Mouse (Mus musculus) kidney, adult 8-10 months (tissue): ENCODE data around the gene Zmat5.

ENCODE experiments used
- DNase-seq, 2 experiments: peaks; one replicate each; pipeline ENCODE4 v3.0.0; 2022

The Zmat5 gene

DNA sequence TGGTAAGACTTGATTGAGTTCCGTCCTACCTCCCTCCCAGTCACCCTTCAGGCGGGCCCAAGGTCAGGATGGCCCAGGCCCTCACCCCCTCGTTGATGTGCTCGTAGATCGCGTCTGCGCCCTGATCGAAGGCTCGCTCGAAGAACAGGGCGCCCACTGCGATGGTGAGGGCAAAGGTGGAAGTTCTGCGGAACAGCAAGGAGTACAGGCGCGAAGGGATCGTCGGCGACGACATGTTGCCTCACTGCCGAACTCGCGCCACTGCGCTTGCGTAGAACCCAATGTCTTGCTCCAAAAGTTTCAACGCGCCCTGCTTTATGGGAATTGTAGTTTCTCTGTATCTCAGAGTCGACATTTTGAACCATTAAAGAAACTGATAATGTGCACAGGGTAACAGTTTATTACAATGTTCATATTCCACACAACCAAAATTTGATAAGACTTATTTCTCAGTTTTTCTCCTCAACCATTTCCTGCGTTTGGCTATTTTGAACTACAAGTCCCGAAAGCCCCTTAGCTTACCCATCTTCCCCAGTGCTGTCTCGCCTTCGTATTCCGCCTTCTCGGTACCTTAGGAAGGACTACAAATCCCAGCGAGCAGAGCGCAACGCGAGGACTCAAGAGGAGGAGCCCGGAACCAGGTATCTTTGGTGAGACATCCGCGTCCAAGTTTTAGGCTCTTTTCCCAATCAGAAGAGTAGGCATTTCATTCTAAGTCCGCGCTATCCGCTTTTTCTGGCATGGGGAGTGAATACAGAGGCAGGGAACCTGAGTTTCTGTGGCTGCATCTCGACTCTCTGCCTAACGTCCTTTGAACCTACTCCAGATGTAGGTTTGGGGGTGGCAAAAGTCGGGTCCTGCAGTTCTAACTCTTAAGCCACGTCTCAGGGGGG is at the start of gene Zmat5, which contains the start of gene Uqcr10:
Gene Zmat5 (plus strand): TSS at position 607 of the 893 bp plus-strand sequence.
Gene Uqcr10 (minus strand): TSS at position 271 of the 893 bp plus-strand sequence.
- DNase-seq, result peak; percentile 92 to 94

DNA sequence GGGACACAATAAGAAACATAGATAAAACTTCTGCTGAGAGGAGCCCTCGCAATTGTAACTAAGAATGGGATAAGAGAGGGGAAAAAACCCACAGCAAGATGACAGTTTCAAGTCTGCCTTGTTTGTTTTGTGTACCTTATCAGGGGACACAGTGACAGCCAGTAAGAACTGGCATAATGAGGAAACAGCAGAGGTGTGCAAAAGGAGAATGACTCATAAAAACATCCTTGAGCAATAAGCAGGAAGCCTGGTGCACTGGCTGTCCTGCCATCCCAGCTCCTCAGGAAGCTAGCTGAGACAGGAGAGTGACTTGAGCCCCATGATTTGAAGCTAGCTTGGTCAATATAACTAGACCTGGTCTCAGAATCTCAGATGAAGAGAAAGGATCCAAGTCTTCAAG is 44.7 kb upstream of the Zmat5 start:
- DNase-seq, result no peak

DNA sequence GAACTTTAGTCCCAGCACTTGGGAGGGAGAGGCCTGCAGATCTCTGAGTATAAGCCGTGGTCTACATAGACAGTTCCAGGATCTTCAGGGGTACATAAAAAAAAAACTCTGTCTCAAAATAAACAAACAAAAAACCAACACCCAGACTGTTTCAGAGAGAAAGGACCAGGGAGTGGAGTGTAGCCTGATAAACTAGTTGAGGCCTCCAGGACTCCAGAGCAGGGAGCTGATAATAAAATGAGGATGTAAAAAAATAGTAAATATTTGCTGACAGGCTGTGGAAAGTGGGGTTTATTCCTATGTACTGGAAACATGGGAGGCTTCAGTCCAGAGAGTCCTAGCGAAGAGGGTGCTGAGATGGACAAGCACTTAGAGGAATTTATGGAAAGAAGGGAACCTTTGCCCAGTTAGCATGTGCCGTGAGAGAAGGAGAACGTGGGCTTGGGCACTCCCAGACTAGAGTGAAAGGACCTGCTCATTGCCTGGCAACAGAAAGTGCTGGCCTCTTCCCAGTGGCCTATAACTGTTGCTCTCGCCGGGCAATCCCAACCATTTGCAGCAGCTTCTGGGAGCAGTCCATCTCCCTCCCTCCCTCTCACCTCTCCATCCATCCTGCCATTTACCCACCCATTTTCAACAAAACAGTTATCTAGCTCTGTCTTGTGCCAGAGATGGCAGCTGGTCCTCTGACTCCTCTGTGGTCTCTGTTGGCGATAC is 44.0 kb upstream of the Zmat5 start:
- DNase-seq, result peak in 1 of 2 experiments; percentile 5

DNA sequence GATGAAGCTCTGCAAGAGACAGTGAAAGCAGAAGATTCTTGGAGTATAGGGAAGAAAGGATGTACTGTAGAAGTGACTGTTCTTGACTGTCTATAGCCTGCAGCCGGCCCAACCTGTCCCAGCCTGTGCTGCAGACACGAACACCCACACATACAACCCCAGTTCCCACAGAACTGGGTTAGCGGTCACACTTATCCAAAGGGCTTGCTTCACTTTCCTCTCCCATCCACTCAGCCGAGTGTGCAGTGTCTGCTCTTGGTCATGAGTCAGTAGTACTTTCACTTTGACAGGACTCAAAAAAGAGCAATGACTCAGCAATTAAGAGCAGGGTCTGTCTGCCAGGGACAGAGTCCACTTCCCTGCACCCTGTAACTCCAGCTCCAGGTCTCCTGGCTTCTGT is 43.2 kb upstream of the Zmat5 start:
- DNase-seq, result peak; percentile 29 to 55

DNA sequence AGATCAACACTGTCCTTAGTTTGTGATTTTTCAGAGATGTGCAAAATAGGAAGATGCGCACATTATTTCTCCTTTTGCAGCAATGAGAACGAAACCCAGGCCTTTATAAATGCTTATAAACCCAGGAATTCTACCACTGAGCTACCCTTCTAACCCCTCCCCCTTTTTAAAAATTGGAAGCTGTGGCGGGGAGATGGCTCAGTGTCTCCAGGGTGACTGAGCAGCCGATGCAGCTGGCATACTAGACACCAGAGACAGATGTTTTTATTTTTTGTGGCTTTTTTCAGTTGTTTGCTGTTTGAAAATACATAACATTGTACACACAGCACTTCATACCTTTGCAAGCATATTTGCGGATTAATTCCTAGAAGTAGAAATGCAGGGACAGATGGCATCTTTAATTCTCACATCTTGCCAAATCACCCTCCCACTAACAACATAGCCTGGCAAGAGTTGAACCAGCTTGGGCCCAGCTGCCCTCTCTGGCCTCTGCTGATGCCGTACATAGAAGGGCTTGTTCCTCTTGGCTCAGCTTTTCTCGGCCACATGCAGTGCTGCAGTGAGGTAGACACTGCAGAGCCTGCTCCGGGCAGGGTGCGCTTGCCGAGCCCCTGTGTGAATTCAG is 42.5 kb upstream of the Zmat5 start:
- no peak for DNase-seq

DNA sequence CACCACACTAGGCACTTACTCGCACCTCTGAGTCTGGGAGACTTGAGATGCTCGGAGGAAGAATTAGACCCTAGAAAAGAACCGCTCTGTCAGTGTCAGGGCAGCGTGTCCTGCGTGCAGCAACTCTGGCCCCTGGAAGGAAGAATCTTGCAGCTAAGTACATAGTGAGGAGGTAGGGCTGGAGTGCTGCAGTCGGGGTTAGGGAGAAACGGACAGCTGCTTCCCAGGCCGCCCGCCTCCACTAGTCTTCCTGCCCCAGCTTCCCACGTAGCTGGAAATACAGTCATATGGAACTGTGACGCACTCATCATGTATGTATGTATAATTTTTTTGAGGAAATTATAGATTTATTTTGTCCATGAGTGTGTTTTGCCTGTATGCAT is 42.0 kb upstream of the Zmat5 start:
- no peak for DNase-seq

DNA sequence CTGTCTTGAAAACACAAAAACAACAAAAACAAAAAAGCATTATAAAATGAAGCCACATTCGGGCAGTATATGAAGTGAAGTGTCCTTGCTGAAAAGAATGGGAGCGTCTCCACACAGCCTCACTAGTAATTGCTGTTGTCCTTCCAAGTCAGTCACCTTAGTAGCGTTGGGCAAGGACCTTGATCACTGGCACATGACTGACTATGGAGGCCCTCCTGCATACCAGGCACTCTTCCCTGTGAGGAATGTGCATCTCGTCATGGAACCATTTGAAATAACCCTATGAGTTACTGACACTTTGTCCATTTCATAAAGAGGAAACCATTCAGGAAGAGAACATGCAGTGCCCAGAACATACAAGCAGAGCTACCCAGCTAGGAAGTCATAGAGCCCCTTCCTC is 32.7 kb upstream of the Zmat5 start:
- no peak for DNase-seq

DNA sequence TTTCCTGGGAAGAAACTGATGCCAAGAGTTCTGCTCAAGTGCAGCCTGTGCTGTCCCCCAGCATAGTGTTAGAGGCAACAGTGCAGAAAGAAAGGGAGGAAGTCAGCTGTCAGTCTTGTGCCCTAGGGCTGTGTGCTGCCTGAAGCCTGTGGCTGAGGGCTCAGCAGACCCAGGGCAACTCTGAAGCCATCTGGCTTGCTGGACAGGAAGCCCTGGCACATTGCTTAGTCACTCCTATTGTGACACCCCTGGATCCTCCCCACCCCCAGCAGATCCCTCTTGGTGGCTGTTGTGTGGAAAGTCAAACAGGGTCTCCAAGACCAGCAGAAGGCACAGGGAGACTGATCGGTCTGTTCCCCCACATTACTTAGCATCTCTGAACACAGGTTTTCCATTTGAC is 29.9 kb upstream of the Zmat5 start:
- DNase-seq, result no peak

DNA sequence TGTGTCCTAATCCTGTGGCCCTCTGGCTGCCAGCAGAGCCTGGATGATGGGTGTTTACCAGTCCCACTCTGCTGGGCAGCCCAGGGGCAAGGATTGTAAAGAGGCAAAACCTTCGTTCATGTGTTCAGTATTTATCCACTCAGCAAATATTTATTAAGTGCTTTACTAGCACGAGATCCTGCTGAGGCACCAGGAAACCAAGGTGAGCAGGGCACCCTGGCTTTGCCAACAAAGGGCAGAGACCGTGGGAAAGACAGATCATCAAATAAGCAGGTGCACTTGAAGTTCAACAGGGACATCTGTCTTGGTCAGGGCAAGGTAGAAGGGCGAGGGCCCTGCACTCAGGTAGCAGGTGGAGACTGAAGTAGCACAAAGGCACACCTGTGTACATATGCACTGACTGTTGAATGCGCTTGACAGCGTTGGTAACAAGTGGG is 29.3 kb upstream of the Zmat5 start:
- peak; percentile 31 to 34 for DNase-seq

DNA sequence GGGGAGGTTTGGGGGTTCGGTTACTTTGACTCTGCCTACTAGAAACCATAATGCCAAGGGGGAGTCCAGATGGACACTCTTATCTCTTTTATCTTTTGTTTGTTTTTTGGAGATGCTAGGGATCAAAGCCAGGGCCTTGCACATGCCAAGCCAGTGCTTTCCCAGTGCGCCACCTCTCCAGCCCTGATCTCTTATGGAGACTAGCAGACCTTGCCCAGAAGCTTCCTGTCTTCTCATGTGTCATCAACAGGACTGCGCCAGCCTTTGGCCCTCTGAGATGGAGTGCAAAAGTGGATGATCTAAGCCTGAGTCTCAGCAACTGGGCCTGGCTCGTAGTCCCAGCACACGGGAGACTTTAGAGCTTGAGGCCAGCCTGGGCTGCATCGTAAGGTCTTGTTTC is 28.8 kb upstream of the Zmat5 start:
- no peak for DNase-seq

DNA sequence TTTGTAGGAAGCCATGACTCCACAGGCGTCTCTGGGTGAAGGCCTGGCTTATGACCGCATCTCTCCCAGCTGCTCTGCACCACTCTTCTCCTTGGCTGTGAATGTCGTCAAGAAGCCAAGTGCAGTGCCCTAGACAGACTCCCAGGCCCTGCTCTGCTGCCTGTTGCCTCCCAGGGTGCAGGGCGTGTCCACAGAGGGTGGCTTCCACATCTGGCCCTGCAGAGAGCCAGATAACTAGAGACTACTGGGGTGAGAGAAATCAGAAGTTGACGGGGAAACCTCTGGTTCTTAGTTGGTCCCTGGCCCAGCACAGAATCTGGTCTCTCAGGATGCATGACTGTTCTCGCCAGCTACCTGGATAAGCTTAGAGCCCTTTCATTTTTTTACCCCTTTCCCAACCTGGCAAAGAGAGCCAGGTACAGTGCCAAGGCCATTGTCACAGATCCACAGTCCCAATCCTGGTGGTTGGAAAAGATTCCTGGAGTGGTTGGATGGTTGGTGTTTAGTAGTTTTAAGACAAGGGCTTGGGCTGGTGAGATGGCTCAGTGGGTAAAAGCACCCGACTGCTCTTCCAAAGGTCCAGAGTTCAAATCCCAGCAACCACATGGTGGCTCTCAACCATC is 27.1 kb upstream of the Zmat5 start:
- no peak for DNase-seq

DNA sequence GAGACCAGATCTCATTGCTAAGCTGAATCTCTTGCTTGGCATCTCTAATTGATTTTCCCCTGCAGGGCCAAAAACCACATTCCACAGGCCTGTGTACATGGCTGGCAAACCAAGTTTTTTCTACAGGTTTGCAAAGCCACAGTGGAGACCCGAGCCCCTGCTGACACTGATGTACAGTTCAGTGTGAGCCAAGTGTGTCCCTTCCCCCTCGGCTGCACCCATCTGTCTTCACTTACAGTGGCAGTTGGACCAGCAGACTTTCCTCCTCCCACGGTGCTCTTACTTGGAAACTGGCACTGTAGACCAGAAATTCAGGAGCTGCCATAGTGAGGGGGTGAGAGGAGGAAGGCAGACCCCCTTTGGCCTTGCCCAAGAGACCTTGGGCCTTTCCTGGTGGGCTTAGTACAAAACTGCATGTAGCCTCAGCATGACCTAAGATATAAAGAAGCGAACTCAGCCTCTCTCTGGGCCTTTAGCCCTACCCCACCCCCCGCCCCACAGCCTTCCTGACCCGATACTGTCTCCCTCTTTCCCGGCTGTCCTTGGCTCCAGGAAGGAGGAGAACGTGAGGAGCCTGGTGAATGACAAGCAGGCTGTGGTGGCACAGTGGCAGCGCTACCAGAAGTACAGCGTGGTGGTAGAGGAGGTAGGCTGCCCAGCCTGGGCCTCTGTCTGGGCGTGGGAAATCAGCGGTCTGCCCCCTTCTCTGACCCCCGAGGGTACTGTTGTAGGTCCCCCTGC is 25.6 kb upstream of the Zmat5 start:
- no peak for DNase-seq

DNA sequence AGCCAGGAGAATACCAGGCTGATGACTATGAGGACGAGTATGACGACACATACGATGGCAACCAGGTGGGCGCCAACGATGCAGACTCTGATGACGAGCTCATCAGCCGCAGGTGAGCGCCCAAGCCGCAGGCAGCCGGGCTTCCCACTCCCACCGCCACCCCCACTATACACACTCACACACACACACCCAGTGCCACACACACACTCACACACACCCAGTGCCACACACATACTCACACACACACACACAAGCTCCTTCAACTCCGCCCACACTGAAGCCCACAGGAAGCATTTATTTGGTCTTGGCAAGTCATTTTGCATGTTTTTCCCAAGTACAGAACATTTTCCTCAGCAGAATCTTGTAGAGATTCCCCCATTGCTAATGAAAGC is 25.0 kb upstream of the Zmat5 start:
- no peak for DNase-seq

DNA sequence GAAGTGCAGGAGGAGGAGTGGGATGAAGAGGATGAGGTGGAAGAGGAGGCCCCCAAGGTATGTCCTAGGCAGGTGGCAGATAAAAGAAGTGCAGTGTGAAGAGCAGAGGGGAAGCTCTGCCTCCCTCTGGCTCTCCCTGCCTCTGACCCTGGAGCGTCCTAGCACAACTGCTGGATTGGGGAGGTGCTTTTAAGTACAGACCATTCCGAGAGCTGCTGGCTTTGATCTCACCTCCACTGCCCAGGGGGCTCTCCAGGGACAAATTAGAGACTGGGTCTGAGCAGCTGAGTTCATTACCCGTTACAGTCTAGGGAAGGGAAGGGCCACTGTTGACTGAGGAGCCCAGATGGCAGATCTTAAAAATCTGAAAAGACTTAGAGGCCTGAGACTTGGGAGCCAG is 24.4 kb upstream of the Zmat5 start:
- no peak for DNase-seq

DNA sequence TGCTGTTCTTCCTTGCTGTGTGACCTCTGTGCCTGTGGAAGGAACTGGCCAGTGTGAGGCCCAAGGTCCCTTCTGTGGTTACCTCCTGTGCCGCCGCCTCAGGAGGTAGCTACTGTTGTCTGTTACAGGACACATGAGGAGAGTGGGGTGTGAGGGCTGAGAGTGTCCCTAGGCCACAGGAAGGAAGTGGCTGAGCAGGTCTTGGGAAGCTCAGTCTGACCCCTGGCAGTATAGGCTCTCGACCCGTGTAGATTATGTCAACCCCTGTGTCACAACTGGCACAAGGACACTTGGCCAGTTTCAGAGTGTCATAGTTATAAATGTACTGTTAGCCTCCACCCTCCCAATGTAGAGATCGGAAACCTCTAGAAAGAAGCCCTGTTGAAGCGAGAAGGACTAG is 21.0 kb upstream of the Zmat5 start:
- no peak for DNase-seq

DNA sequence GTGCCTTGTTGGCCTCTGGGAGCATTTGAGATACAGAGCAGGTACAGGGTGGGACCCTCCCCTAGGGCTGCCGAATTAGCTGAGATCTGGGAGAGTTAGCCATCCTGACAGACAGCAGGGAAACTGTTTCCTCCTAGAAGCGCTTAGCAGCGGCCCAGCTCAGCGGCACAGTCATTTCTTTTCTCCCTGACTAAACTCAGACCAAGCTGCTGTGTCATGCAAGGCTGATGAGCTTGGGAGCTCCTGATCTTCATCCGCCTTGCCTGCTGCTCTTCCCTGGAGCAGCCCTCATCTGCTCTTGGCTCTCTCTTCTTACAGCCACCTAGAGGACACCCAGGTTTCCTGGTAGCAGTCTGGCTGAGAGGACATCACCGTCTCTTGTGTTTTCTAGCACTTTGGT is 20.3 kb upstream of the Zmat5 start:
- DNase-seq, result no peak

DNA sequence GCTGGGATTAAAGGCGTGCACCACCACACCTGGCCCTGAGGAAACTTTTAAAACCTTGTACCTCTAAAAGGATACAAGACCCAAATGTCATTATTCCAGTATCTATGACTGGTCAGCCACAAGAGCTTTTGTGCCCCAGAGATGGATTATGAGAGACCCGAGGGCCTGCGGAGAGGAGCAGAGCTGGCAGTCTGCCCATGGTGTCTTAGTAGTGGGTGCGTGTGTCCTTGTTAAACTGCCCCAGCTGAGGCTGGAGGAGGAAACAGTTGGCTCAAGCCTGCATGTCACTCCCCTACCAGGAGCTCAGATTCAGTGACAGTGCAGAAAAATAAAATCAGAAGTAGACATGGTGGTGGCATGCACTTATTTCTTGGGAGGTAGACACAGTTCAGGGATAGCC is 19.4 kb upstream of the Zmat5 start:
- no peak for DNase-seq

DNA sequence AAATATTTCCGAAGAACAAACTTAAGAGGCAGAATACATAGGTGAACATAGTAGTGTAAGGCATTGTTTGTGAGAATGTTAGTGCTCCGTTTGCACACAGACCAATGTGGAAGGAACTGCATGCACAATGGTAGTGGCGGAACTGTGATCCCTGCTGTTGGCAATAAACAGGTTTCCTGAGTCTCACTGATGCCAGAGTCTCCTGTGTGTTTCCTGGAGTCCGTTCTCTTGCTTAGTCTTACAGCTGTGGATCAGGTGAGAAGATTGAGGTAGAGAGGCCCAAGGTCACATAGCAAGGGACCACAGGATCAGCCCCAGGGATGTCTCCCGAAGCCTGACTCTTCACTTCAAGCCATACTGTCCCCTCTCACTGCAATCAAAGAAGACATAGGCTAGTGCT is 19.0 kb upstream of the Zmat5 start:
- no peak for DNase-seq

DNA sequence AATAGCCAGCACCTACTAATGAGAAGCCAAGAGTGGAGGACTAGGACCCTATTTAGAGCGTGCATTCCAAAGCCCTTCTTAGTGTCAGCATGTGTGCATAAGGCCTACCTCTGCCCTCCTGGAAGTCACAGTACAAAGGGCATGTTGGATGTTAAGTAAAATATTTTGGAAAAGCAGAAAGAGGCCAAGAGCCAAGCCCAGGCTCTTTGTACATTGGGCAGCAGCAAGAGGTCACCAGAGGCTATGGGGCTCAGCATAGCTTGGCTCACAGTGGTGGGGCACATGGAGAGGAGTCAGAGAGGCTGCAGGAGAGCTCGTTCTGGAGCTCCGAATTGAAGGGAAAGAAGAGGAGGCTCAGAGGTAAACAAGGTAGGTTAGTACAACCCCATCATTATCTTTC is 17.5 kb upstream of the Zmat5 start:
- DNase-seq, result peak in 1 of 2 experiments; percentile 38

DNA sequence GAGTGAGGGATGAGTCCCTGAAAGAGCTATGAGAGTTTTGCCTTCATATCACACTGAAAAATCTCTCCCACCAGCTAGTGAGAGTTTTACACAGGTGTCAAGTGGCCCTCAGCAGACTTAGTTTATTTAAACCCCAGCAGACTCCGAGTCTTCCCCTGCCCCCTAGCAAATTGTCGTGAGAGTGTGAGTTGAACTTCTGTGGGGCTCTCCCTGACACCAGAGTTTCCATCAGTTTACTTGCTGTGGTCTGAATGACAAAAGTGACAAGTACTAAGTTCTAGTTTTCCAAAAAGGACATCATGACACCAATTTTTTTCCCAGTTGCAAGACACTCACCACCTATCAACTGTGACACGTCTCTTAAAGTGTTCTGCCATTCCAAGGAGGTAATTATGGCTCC is 16.6 kb upstream of the Zmat5 start:
- no peak for DNase-seq

DNA sequence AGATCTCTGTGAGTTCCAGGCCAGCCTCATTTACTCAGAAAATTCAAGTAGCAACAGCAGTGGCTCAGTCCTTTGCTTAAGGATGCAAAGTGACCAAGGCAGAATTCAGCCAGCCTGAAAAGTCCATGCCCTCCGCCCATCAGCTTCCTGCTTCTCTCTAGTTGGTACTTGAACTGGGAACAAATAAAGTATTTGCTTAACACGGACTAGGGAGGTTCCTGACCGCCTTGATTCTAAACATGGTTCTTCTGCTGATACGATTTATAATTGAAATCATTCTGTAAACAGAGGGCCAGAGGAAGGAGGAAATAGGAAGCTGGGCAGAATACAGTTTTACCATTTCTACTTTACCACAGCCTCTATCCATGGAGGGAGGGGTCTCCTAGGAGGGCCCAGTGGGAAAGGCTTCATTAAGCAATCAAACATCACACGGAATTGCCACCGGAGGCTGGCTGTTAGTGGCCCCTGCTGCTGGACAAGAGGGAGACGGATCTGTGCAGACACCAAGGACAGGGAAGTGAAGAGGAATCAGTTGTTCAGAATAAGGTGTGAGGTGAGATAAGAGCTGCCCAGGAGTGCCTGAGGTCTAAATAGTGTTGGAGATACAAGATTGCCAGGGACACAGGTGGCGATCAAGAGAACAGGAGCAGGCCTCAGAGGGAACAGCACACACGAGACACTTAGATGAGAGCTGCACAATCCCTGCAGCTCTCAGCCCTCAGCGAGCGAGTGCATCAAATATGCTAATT is 15.7 kb upstream of the Zmat5 start:
- DNase-seq, result no peak

DNA sequence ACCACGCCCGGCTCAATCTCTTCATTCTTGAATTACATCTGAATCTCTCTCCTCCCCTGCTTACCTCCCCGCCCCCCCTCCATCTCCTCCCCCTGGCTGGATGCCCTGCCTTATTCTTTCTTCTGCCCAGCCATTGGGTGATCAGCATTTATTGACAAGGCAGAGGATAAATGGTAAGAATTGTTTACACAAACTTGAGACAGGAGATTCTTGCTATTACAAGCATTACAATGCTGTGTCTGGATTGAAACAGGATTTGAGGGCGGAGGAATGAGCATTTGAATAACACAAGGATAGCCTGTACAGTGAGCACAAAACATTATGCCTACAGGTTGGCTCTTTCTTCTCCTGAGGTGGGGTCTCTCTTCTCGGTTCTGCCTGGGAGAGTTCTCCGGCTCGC is 14.1 kb upstream of the Zmat5 start:
- no peak for DNase-seq
